Mouse (Mus musculus): ENCODE results near the gene D10Jhu81e.
A peak's percentile ranks its signal among the peaks of the same experiment; 100 is the strongest.

The D10Jhu81e gene

GRCm38 (mm10) chr10:78163241-78163640 is 6.3 kb downstream of the D10Jhu81e start:
- no peak for DNase-seq

GRCm38 (mm10) chr10:78162646-78163045 is 6.9 kb downstream of the D10Jhu81e start:
- peak; percentile 17 for DNase-seq

GRCm38 (mm10) chr10:78161096-78161495 is 8.5 kb downstream of the D10Jhu81e start:
- DNase-seq = no peak

- peak; percentile 34 for DNase-seq
These were observed 9.1 kb downstream of the D10Jhu81e start for GRCm38 (mm10) chr10:78160369-78161095.

GRCm38 (mm10) chr10:78159906-78160305 is 9.7 kb downstream of the D10Jhu81e start:
- peak; percentile 86 for DNase-seq

- peak; percentile 60 for DNase-seq
These were observed 10.2 kb downstream of the D10Jhu81e start for GRCm38 (mm10) chr10:78159252-78159878.

- no peak for DNase-seq
These were observed 11.5 kb downstream of the D10Jhu81e start for GRCm38 (mm10) chr10:78158041-78158440.

GRCm38 (mm10) chr10:78156926-78157325 is 12.7 kb downstream of the D10Jhu81e start:
- no peak for DNase-seq

GRCm38 (mm10) chr10:78148834-78149766 is 20.5 kb downstream of the D10Jhu81e start:
- DNase-seq = no peak

- DNase-seq = no peak
These were observed 21.6 kb downstream of the D10Jhu81e start for GRCm38 (mm10) chr10:78147908-78148441.

GRCm38 (mm10) chr10:78143727-78144505 is 25.7 kb downstream of the D10Jhu81e start:
- no peak for DNase-seq

- DNase-seq = no peak
These were observed 28.7 kb downstream of the D10Jhu81e start for GRCm38 (mm10) chr10:78140843-78141242.

- no peak for DNase-seq
These were observed 29.4 kb downstream of the D10Jhu81e start for GRCm38 (mm10) chr10:78140251-78140600.

- no peak for DNase-seq
These were observed 29.9 kb downstream of the D10Jhu81e start for GRCm38 (mm10) chr10:78139572-78140250.

GRCm38 (mm10) chr10:78138812-78139523 is 30.6 kb downstream of the D10Jhu81e start:
- DNase-seq = no peak

- no peak for DNase-seq
These were observed 32.4 kb downstream of the D10Jhu81e start for GRCm38 (mm10) chr10:78137191-78137590.

GRCm38 (mm10) chr10:78135947-78136346 is 33.6 kb downstream of the D10Jhu81e start:
- no peak for DNase-seq

- DNase-seq = no peak
These were observed 34.4 kb downstream of the D10Jhu81e start for GRCm38 (mm10) chr10:78134975-78135798.

GRCm38 (mm10) chr10:78134400-78134799 is 35.2 kb downstream of the D10Jhu81e start:
- DNase-seq = no peak

- no peak for DNase-seq
These were observed 39.6 kb downstream of the D10Jhu81e start for GRCm38 (mm10) chr10:78129998-78130397.
